Mouse (Mus musculus): ENCODE results near the gene Gzmm.

DNA sequence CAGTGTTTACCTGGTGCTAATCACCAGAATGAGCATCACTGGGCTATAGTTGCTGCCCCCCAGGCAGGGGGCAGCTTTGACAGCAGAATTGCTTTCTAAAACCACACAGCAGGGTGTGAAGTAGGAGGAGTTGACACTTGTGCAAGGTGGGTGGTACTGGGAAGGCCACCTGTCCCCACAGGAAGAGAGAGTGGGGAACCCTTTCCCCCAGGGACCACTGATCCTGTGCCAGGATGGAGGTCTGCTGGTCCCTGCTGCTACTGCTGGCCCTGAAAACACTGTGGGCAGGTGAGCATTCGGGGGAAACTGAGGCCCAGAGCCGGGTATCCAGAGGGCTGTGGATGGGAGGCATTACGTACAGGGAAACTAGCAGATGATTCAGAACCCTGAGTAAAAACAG lies 358 bp downstream of the Gzmm start:
- TF ChIP-seq POLR2A (IDR thresholded peaks at IDR 0.05; ENCODE audit: insufficient read length, low read depth), result no peak
- TF ChIP-seq MAX (IDR thresholded peaks at IDR 0.05; ENCODE audit: low read depth), result no peak

All from myocyte (in vitro differentiated cells).